Mouse (Mus musculus) lung, postnatal 25 days (tissue): ENCODE measurements around the gene Hspa14.

ENCODE experiments used
- DNase-seq: peaks from one replicate; pipeline ENCODE4 v3.0.0; 2022; ENCODE audit warnings: low spot score

Hspa14 gene

GRCm38 (mm10) chr2:3512552-3513454 lies at the start of gene Hspa14, which contains the start of the genes Gm45902 and Cdnf:
Hspa14 (minus strand) TSS chr2:3512814.
Gm45902 (minus strand) TSS chr2:3512790.
Cdnf (plus strand) TSS chr2:3513030.
- DNase-seq: peak; percentile 98

- DNase-seq: peak; percentile 50
Observed at GRCm38 (mm10) chr2:3546588-3546987, 34.0 kb upstream of the Hspa14 start.

GRCm38 (mm10) chr2:3546055-3546454 lies 33.4 kb upstream of the Hspa14 start:
- DNase-seq: no peak

GRCm38 (mm10) chr2:3541307-3542079 lies 28.9 kb upstream of the Hspa14 start:
- no peak for DNase-seq

- DNase-seq: no peak
Observed at GRCm38 (mm10) chr2:3526288-3526687, 13.7 kb upstream of the Hspa14 start.

- DNase-seq: no peak
Observed at GRCm38 (mm10) chr2:3522558-3522957, 9.9 kb upstream of the Hspa14 start.

- peak; percentile 12 for DNase-seq
Observed at GRCm38 (mm10) chr2:3512076-3512475, 538 bp downstream of the Hspa14 start.

GRCm38 (mm10) chr2:3500886-3501285 lies 11.7 kb downstream of the Hspa14 start:
- no peak for DNase-seq

GRCm38 (mm10) chr2:3499543-3499942 lies 13.1 kb downstream of the Hspa14 start:
- no peak for DNase-seq

- no peak for DNase-seq
Observed at GRCm38 (mm10) chr2:3493833-3494409, 18.7 kb downstream of the Hspa14 start.

- no peak for DNase-seq
Observed at GRCm38 (mm10) chr2:3489816-3490215, 22.8 kb downstream of the Hspa14 start.

GRCm38 (mm10) chr2:3480239-3480638 lies 32.4 kb downstream of the Hspa14 start:
- no peak for DNase-seq

- DNase-seq: peak; percentile 1
Observed at GRCm38 (mm10) chr2:3475746-3476251, 36.8 kb downstream of the Hspa14 start.

- peak; percentile 97 for DNase-seq
Observed at GRCm38 (mm10) chr2:3474861-3475283, 37.7 kb downstream of the Hspa14 start, which contains the start of gene Suv39h2. Suv39h2 (minus strand) TSS chr2:3475031.

GRCm38 (mm10) chr2:3474361-3474805 lies 38.2 kb downstream of the Hspa14 start:
- peak; percentile 36 for DNase-seq

- no peak for DNase-seq
Observed at GRCm38 (mm10) chr2:3473891-3474290, 38.7 kb downstream of the Hspa14 start.

- no peak for DNase-seq
Observed at GRCm38 (mm10) chr2:3456590-3456989, 56.0 kb downstream of the Hspa14 start.

- no peak for DNase-seq
Observed at GRCm38 (mm10) chr2:3453096-3453495, 59.5 kb downstream of the Hspa14 start.

GRCm38 (mm10) chr2:3449431-3449830 lies 63.2 kb downstream of the Hspa14 start:
- DNase-seq: no peak

GRCm38 (mm10) chr2:3445984-3446383 lies 66.6 kb downstream of the Hspa14 start:
- no peak for DNase-seq

GRCm38 (mm10) chr2:3444206-3444605 lies 68.4 kb downstream of the Hspa14 start:
- no peak for DNase-seq
